ENCODE assay signal across 1 mouse cellular context in the genomic region with DNA sequence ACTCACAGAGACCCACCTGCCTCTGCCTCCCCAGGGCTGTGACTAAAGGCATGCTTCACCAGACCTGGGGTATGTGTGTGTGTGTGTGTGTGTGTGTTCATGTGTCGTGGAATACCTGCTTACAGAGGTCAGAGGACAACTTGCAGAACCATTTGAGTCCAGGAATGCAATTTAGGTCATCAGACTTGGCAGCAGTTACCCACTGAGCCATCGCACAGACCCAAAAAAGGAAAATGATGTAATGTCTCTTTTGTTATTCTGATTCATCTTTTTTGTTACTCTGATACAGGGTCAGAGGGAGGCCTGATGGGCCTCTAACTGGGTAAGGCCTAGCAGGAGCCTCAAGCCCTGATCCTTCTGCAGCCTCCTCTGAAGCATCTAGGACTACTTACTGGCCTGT.
A peak's percentile ranks its signal among the peaks of the same experiment; 100 is the strongest.
TF ChIP-seq lines count a peak whose summit lies in the region.

No protein-coding gene starts in this region.

TF ChIP-seq in CH12.LX, 34 proteins besides CTCF, POLR2A, EP300 and RAD21 (continued from another document):
- peak; percentile 78 for TF ChIP-seq MEF2A (IDR thresholded peaks at IDR 0.05; ENCODE audit: borderline replicate concordance, low read depth, low read length)
- no peak for TF ChIP-seq SIN3A (IDR thresholded peaks at IDR 0.05; ENCODE audit: low read length)
- TF ChIP-seq ZC3H11A (IDR thresholded peaks at IDR 0.05; ENCODE audit: low read depth, low read length): no peak
- no peak for TF ChIP-seq KAT2A (IDR thresholded peaks at IDR 0.05; ENCODE audit: insufficient replicate concordance, low read length)
- no peak for TF ChIP-seq USF2 (conservative IDR thresholded peaks at IDR 0.05; ENCODE audit: low read depth, low read length)
- no peak for TF ChIP-seq NRF1 (IDR thresholded peaks at IDR 0.05; ENCODE audit: low read depth, low read length)
- peak; percentile 41; the same call in 1 of the 2 replicates for TF ChIP-seq JUN (IDR thresholded peaks at IDR 0.05; ENCODE audit: insufficient read depth, low read depth, low read length)
TF ChIP-seq in CH12.LX: peak in this region for 2.
